Mouse (Mus musculus): ENCODE data around the gene Smap1. TPM values are rescaled to one million over a fixed set of nuclear protein-coding genes. Genes with fewer than 3 reads are reported as not detected.

Smap1 gene
- polyA plus RNA-seq, 1 experiment from 2014 or later = 14.7 TPM

DNA sequence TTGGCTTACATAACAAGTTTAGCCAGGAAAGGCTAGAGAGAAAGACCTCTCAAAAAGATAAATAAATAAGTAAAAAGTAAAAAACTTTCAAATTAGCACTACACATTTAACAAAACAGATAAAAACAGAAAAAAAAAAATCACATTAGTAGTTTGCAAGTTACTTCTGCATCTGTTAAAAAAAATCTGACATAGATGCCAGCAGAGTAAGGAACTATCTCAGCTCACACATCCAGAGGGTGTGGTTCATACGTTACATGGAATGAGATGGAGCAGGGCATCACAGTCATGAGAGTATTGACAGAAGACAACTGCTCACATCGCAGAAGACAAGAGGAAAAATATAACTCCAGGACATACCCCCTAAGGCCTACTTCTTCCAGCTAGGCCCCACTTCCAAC lies 19.4 kb downstream of the Smap1 start:
- H3K4me1 ChIP-seq (ENCODE audit: control insufficient read depth, low read depth, low read length) = peaks cover 15% of the 10 kb centered on the region
- no peaks in the 10 kb centered on the region for H3K9me3 ChIP-seq (replicated peaks; ENCODE audit: control insufficient read depth, low read length)
- H3K4me3 ChIP-seq (ENCODE audit: low read depth, low read length) = no peak overlapping the region
- ATAC-seq (ENCODE audit: low read depth) = no peak
- no peak overlapping the region for H3K9ac ChIP-seq (ENCODE audit: low read depth, low read length)
- H3K4me2 ChIP-seq (ENCODE audit: low read depth, low read length) = no peak overlapping the region
- no peaks in the 10 kb centered on the region for H3K27me3 ChIP-seq (ENCODE audit: control insufficient read depth, insufficient read depth, low read depth, low read length)
- no peak overlapping the region for H3K27ac ChIP-seq (ENCODE audit: low read length)
- no peaks in the 10 kb centered on the region for H3K36me3 ChIP-seq (ENCODE audit: control insufficient read depth, insufficient read depth)
- WGBS (ENCODE audit: insufficient replicate concordance) = 43% methylated on average over 2 of the region's 2 CpGs

DNA sequence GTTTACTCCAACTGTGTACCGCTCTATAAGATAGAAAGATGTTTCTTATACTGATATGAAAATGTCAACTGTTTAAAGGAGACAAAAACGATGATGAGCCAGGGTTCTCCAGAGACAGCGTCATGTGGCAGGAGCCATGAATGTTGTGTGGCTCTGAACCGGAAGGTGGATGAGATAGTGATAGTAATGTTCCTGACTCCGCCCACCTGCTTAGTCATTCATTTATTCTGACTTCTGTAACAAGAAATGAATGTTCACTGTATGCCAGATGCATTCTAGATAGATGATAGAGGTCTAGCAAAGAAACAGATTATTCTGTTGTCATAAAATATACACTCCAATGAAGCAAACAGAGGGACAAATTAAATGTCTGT lies 22.5 kb downstream of the Smap1 start:
- no peaks in the 10 kb centered on the region for H3K9me3 ChIP-seq (replicated peaks; ENCODE audit: control insufficient read depth, low read length)
- no peak overlapping the region for H3K9ac ChIP-seq (ENCODE audit: low read depth, low read length)
- no peaks in the 10 kb centered on the region for H3K27me3 ChIP-seq (ENCODE audit: control insufficient read depth, insufficient read depth, low read depth, low read length)
- WGBS (ENCODE audit: insufficient replicate concordance) = 23% methylated on average over 5 of the region's 5 CpGs
- peaks cover 15% of the 10 kb centered on the region for H3K4me1 ChIP-seq (ENCODE audit: control insufficient read depth, low read depth, low read length)
- peak overlapping the region; percentile 10; the same call in 1 of the 2 replicates for H3K4me2 ChIP-seq (ENCODE audit: low read depth, low read length)
- no peak overlapping the region for H3K4me3 ChIP-seq (ENCODE audit: low read depth, low read length)
- no peak overlapping the region for H3K27ac ChIP-seq (ENCODE audit: low read length)
- ATAC-seq (ENCODE audit: low read depth) = peak; percentile 90
- H3K36me3 ChIP-seq (ENCODE audit: control insufficient read depth, insufficient read depth) = no peaks in the 10 kb centered on the region

DNA sequence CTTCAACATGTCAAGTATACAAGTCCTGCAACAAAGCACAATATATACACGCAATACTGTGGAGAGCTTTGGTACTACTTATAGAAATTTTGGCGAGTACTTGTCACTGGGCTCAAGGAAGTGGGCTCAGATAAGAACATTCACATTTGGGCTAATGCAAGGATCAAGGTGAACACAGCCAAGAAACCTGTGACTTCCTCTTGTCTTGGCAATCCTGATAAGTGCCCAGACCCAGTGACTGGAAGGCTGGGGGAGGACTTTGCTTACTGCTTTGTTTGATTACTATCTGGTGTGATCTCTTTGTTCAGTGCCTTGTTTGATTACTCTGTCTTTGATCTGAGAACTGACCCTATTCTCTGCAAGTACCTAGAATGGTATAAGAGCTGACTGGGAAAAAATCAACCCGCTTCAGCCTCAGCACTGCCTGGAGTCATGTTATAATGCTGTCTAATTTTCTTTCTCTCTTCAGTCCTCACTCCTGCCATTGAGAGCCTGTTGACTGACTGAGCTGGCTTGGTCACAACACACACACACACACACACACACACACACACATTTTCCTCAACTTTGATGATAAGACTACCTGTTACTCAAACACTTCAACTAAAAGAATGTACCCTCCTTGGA lies 23.0 kb downstream of the Smap1 start:
- Histone ChIP-seq H3K4me3 (ENCODE audit: low read depth, low read length) (no peak overlapping the region), H3K27me3 (ENCODE audit: control insufficient read depth, insufficient read depth, low read depth, low read length) (no peaks in the 10 kb centered on the region), H3K36me3 (ENCODE audit: control insufficient read depth, insufficient read depth) (no peaks in the 10 kb centered on the region), H3K27ac (ENCODE audit: low read length) (peak overlapping the region; percentile 15; the same call in 1 of the 2 replicates), H3K4me2 (ENCODE audit: low read depth, low read length) (peak overlapping the region; percentile 10; the same call in 1 of the 2 replicates), H3K4me1 (ENCODE audit: control insufficient read depth, low read depth, low read length) (peaks cover 15% of the 10 kb centered on the region), H3K9ac (ENCODE audit: low read depth, low read length) (no peak overlapping the region), H3K9me3 (replicated peaks; ENCODE audit: control insufficient read depth, low read length) (no peaks in the 10 kb centered on the region)
- ATAC-seq (ENCODE audit: low read depth) = peak; percentile 31; the same call in 1 of the 2 replicates
- WGBS (ENCODE audit: insufficient replicate concordance) = 35% methylated on average over 3 of the region's 3 CpGs

GRCm38 (mm10) chr1:23892072-23892471 lies 30.0 kb downstream of the Smap1 start:
- no peak overlapping the region for H3K9ac ChIP-seq (ENCODE audit: low read depth, low read length)
- H3K27me3 ChIP-seq (ENCODE audit: control insufficient read depth, insufficient read depth, low read depth, low read length) = no peaks in the 10 kb centered on the region
- no peak overlapping the region for H3K27ac ChIP-seq (ENCODE audit: low read length)
- ATAC-seq (ENCODE audit: low read depth) = no peak
- WGBS (ENCODE audit: insufficient replicate concordance) = 77% methylated on average over 1 of the region's 1 CpGs
- H3K4me3 ChIP-seq (ENCODE audit: low read depth, low read length) = no peak overlapping the region
- H3K4me1 ChIP-seq (ENCODE audit: control insufficient read depth, low read depth, low read length) = no peaks in the 10 kb centered on the region
- no peaks in the 10 kb centered on the region for H3K36me3 ChIP-seq (ENCODE audit: control insufficient read depth, insufficient read depth)
- no peak overlapping the region for H3K4me2 ChIP-seq (ENCODE audit: low read depth, low read length)
- no peaks in the 10 kb centered on the region for H3K9me3 ChIP-seq (replicated peaks; ENCODE audit: control insufficient read depth, low read length)

GRCm38 (mm10) chr1:23884914-23885313 lies 37.2 kb downstream of the Smap1 start:
- Histone ChIP-seq H3K9ac (ENCODE audit: low read depth, low read length) (no peak overlapping the region), H3K9me3 (replicated peaks; ENCODE audit: control insufficient read depth, low read length) (no peaks in the 10 kb centered on the region), H3K4me1 (ENCODE audit: control insufficient read depth, low read depth, low read length) (peaks cover 9% of the 10 kb centered on the region), H3K36me3 (ENCODE audit: control insufficient read depth, insufficient read depth) (no peaks in the 10 kb centered on the region), H3K4me3 (ENCODE audit: low read depth, low read length) (no peak overlapping the region), H3K27ac (ENCODE audit: low read length) (no peak overlapping the region), H3K27me3 (ENCODE audit: control insufficient read depth, insufficient read depth, low read depth, low read length) (no peaks in the 10 kb centered on the region), H3K4me2 (ENCODE audit: low read depth, low read length) (no peak overlapping the region)
- no peak for ATAC-seq (ENCODE audit: low read depth)
- 92% methylated on average over 7 of the region's 7 CpGs for WGBS (ENCODE audit: insufficient replicate concordance)

GRCm38 (mm10) chr1:23884087-23884668 lies 37.9 kb downstream of the Smap1 start:
- Histone ChIP-seq H3K4me3 (ENCODE audit: low read depth, low read length) (no peak overlapping the region), H3K36me3 (ENCODE audit: control insufficient read depth, insufficient read depth) (no peaks in the 10 kb centered on the region), H3K27ac (ENCODE audit: low read length) (no peak overlapping the region), H3K4me2 (ENCODE audit: low read depth, low read length) (no peak overlapping the region), H3K4me1 (ENCODE audit: control insufficient read depth, low read depth, low read length) (peaks cover 9% of the 10 kb centered on the region), H3K9ac (ENCODE audit: low read depth, low read length) (no peak overlapping the region), H3K27me3 (ENCODE audit: control insufficient read depth, insufficient read depth, low read depth, low read length) (no peaks in the 10 kb centered on the region), H3K9me3 (replicated peaks; ENCODE audit: control insufficient read depth, low read length) (no peaks in the 10 kb centered on the region)
- no peak for ATAC-seq (ENCODE audit: low read depth)
- 78% methylated on average over 2 of the region's 2 CpGs for WGBS (ENCODE audit: insufficient replicate concordance)

DNA sequence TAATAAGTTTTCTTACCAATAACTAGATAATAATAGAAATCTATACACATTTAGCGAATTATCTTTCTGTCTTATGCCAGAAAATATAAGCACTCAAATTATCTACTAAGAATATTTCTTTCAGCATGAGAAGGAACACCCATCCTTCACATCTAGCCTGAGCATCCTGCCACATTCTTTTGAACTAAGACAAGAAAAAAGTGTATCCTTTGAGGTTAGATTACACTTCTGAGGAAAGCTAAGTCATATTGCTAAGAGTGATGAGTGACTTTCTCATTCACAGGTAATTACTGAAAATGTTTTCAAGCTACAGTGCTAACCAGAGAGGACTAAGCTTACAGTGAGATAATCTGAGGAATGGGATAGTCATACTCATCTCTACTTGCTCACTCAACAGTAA lies 39.4 kb downstream of the Smap1 start:
- no peak overlapping the region for H3K4me3 ChIP-seq (ENCODE audit: low read depth, low read length)
- no peaks in the 10 kb centered on the region for H3K27me3 ChIP-seq (ENCODE audit: control insufficient read depth, insufficient read depth, low read depth, low read length)
- peaks cover 9% of the 10 kb centered on the region for H3K4me1 ChIP-seq (ENCODE audit: control insufficient read depth, low read depth, low read length)
- no peak for ATAC-seq (ENCODE audit: low read depth)
- no peak overlapping the region for H3K27ac ChIP-seq (ENCODE audit: low read length)
- no peak overlapping the region for H3K4me2 ChIP-seq (ENCODE audit: low read depth, low read length)
- H3K9ac ChIP-seq (ENCODE audit: low read depth, low read length) = no peak overlapping the region
- H3K9me3 ChIP-seq (replicated peaks; ENCODE audit: control insufficient read depth, low read length) = no peaks in the 10 kb centered on the region
- H3K36me3 ChIP-seq (ENCODE audit: control insufficient read depth, insufficient read depth) = no peaks in the 10 kb centered on the region
- 77% methylated on average over 1 of the region's 1 CpGs for WGBS (ENCODE audit: insufficient replicate concordance)

DNA sequence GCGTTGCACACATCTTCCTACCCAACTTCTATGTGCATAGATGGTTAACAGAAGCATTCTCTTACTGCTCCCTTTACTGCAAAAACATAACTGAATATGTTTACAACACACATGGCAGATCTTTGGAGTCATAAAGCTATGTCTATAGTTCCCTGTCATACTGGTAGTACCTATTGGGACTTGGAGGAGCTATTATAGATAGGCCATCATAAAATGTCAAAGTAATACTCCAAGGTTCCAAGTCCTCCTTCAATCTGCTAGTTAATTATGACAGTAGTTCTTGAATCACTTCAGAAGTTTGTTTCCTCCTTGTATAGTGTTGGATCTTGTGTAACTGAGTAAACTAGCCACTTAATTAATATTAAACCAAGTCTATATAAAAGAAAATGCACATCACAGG lies 49.9 kb downstream of the Smap1 start:
- no peaks in the 10 kb centered on the region for H3K9me3 ChIP-seq (replicated peaks; ENCODE audit: control insufficient read depth, low read length)
- no peaks in the 10 kb centered on the region for H3K4me1 ChIP-seq (ENCODE audit: control insufficient read depth, low read depth, low read length)
- H3K27ac ChIP-seq (ENCODE audit: low read length) = no peak overlapping the region
- no peak overlapping the region for H3K9ac ChIP-seq (ENCODE audit: low read depth, low read length)
- WGBS (ENCODE audit: insufficient replicate concordance) = 95% methylated on average over 1 of the region's 1 CpGs
- no peak overlapping the region for H3K4me2 ChIP-seq (ENCODE audit: low read depth, low read length)
- no peak for ATAC-seq (ENCODE audit: low read depth)
- H3K27me3 ChIP-seq (ENCODE audit: control insufficient read depth, insufficient read depth, low read depth, low read length) = no peaks in the 10 kb centered on the region
- no peak overlapping the region for H3K4me3 ChIP-seq (ENCODE audit: low read depth, low read length)
- H3K36me3 ChIP-seq (ENCODE audit: control insufficient read depth, insufficient read depth) = no peaks in the 10 kb centered on the region; the same call in none of the 2 replicates

GRCm38 (mm10) chr1:23867350-23867862 lies 54.7 kb downstream of the Smap1 start:
- Histone ChIP-seq H3K27ac (ENCODE audit: low read length) (no peak overlapping the region), H3K4me1 (ENCODE audit: control insufficient read depth, low read depth, low read length) (no peaks in the 10 kb centered on the region), H3K4me3 (ENCODE audit: low read depth, low read length) (no peak overlapping the region), H3K27me3 (ENCODE audit: control insufficient read depth, insufficient read depth, low read depth, low read length) (no peaks in the 10 kb centered on the region), H3K36me3 (ENCODE audit: control insufficient read depth, insufficient read depth) (peaks cover 6% of the 10 kb centered on the region), H3K9me3 (replicated peaks; ENCODE audit: control insufficient read depth, low read length) (no peaks in the 10 kb centered on the region), H3K9ac (ENCODE audit: low read depth, low read length) (no peak overlapping the region), H3K4me2 (ENCODE audit: low read depth, low read length) (no peak overlapping the region)
- ATAC-seq (ENCODE audit: low read depth) = no peak
- WGBS (ENCODE audit: insufficient replicate concordance) = 52% methylated on average over 2 of the region's 2 CpGs

All from liver, embryonic 16.5 days (tissue).